Mouse (Mus musculus): ENCODE measurements around the gene Gm49486. TPM values are rescaled to one million over a fixed set of nuclear protein-coding genes. Genes with fewer than 3 reads are reported as not detected.
A peak's percentile ranks its signal among the peaks of the same experiment; 100 is the strongest.

Gene Gm49486
- polyA plus RNA-seq, 1 experiment: not detected

DNA sequence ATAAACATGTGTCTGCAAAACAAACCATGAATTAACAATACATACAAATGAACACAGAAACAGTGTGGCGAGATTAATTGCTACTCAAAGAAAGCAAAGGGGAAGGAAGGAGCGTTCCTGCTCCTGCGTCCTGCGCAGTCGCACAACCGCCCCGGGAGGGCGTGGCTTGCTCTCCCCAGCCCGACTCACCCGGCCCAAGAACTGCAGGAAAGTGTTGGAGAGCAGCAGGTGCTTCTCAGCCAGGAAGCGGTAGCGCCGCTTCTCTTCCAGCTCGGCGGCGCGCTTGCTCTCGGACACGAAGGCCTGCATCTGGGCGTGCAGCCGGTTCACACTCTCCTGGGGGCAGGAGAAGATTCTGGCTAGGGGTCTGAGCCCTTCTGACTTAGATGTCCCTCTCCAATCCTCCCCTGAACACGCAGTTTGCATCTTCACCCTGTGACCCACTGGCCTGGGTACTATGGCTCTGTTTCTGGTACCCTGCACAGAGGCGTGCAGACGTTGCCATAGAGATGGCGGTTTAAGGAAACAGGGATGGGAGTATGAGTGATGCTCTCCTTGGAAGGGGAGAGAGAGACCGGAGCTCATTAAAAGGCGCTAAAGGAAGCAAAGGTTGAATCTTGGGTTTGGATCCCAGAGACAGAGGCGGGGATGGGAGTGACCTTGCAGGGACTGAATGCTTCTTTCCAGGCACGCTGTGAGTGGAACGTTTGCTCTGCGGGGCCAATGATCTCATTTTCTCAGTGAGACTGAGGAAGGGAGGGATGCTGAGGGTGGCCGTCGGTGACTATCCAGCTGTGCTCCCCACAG, 41.3 kb downstream of the Gm49486 start:
- Histone ChIP-seq H3K27ac (ENCODE audit: control insufficient read depth, insufficient read depth, low read depth, low read length, poor library complexity) (no peak overlapping the region), H3K4me3 (replicated peaks; ENCODE audit: control insufficient read depth, low read depth, low read length) (peak overlapping the region; percentile 25), H3K4me1 (ENCODE audit: control insufficient read depth, insufficient read depth, low read length) (peaks cover 4% of the 10 kb centered on the region)
- 2% methylated on average over 33 of the region's 33 CpGs for WGBS
- TF ChIP-seq POLR2A (IDR thresholded peaks at IDR 0.05; ENCODE audit: borderline replicate concordance, control insufficient read depth, low read depth, low read length) (peak; percentile 69; the same call in 1 of the 2 replicates), CTCF (IDR thresholded peaks at IDR 0.05; ENCODE audit: control insufficient read depth, insufficient read depth, low read length) (no peak)

DNA sequence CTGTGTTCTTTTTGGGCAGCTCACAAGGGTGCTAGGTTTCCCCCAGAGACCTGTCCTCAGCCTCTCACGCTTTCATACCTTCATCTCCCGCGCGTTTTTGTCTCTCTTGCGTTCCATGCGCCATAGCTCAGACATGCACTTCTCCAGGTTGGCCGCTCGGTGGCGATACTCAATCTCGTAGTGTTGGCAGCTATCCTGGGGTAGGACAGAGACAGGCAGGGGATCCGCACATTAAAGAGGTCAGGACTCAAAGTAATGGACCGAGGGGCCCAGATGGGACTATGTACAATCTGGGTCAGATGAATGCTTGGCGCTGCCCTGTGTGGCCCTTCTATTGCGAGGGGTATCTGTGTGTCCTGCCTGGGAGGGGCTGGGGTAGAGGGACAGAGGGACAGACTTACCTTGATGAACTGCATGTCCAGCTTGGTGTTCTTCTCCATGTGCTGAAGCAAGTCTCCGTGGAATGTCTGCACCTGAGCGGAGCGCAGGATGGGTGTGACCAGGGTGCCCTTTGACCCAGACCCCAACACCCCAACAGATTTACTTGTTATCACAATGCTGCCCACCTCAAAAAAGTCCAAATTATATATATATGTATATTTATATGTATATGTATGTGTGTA, 42.0 kb downstream of the Gm49486 start:
- H3K4me1 ChIP-seq (ENCODE audit: control insufficient read depth, insufficient read depth, low read length): peaks cover 4% of the 10 kb centered on the region
- H3K27ac ChIP-seq (ENCODE audit: control insufficient read depth, insufficient read depth, low read depth, low read length, poor library complexity): no peak overlapping the region
- WGBS: 20% methylated on average over 17 of the region's 17 CpGs
- H3K4me3 ChIP-seq (replicated peaks; ENCODE audit: control insufficient read depth, low read depth, low read length): no peak overlapping the region
- TF ChIP-seq CTCF (IDR thresholded peaks at IDR 0.05; ENCODE audit: control insufficient read depth, insufficient read depth, low read length) (peak; percentile 66; the same call in 1 of the 2 replicates), POLR2A (IDR thresholded peaks at IDR 0.05; ENCODE audit: borderline replicate concordance, control insufficient read depth, low read depth, low read length) (no peak)

DNA sequence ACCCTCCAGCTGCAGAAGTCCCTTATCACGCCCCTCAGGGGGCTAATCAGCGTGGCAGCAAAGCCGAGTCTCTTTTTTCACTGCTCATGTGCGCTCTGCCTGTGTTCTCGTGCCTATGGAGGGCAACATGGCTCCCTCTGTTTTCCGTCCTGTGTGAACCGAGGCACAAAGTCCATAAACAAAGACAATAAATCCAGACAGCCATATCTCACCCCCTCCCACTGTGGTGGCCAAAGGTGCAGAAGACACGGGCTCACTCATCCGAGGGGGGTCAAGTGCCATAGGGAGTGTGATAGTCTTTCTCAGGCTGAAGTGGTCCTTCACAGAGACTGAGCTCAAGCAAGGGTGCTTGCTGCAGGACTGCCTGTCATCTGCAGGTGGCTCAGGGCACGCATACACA, 43.8 kb downstream of the Gm49486 start:
- Histone ChIP-seq H3K4me1 (ENCODE audit: control insufficient read depth, insufficient read depth, low read length) (peaks cover 4% of the 10 kb centered on the region), H3K4me3 (replicated peaks; ENCODE audit: control insufficient read depth, low read depth, low read length) (no peak overlapping the region), H3K27ac (ENCODE audit: control insufficient read depth, insufficient read depth, low read depth, low read length, poor library complexity) (no peak overlapping the region)
- TF ChIP-seq POLR2A (IDR thresholded peaks at IDR 0.05; ENCODE audit: borderline replicate concordance, control insufficient read depth, low read depth, low read length) (no peak), CTCF (IDR thresholded peaks at IDR 0.05; ENCODE audit: control insufficient read depth, insufficient read depth, low read length) (no peak)
- 73% methylated on average over 10 of the region's 10 CpGs for WGBS

DNA sequence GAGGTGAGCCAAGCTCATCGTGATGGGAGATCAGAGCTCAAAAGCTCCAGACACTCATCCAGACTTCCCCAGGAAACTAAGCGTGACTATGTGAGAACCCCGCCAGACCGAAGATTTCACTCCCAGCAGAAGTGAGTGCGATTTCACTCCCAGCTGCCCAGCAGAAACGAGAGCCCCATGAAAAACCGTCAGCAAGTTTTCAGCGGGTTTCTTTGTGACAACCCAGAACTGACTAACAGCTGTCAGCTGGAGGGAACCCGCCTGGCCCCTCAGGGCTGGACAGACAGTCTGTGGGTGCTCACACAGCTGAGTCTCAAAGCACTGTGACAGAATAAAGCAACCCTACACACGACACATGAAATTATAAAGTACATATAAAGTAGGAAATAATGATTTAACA, 48.5 kb downstream of the Gm49486 start:
- no peak overlapping the region for H3K4me3 ChIP-seq (replicated peaks; ENCODE audit: control insufficient read depth, low read depth, low read length)
- TF ChIP-seq CTCF (IDR thresholded peaks at IDR 0.05; ENCODE audit: control insufficient read depth, insufficient read depth, low read length): no peak
- no peak for TF ChIP-seq POLR2A (IDR thresholded peaks at IDR 0.05; ENCODE audit: borderline replicate concordance, control insufficient read depth, low read depth, low read length)
- no peak overlapping the region for H3K27ac ChIP-seq (ENCODE audit: control insufficient read depth, insufficient read depth, low read depth, low read length, poor library complexity)
- WGBS: 67% methylated on average over 10 of the region's 10 CpGs
- no peaks in the 10 kb centered on the region; the same call in 1 of the 2 replicates for H3K4me1 ChIP-seq (ENCODE audit: control insufficient read depth, insufficient read depth, low read length)

DNA sequence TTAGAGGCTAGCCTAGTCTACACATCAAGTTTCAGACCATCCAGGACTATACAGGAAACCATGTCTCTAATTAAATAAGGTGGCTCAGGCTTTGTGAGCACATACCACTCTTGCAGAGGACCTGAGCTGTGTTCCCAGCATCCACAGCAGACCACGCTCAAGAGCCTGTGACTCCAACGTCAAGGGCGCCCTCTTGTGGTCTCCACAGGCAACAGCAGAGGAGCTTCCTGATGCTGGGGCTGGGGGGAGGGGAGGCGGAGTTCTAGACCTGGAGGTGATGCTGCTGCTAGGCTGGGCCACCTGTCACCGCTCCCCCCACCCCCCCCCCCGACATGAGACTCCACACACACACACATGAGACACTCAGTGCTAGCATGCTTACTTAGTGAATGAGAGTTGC, 51.0 kb downstream of the Gm49486 start:
- WGBS: 45% methylated on average over 6 of the region's 6 CpGs
- Histone ChIP-seq H3K4me1 (ENCODE audit: control insufficient read depth, insufficient read depth, low read length) (no peaks in the 10 kb centered on the region; the same call in 1 of the 2 replicates), H3K4me3 (replicated peaks; ENCODE audit: control insufficient read depth, low read depth, low read length) (no peak overlapping the region), H3K27ac (ENCODE audit: control insufficient read depth, insufficient read depth, low read depth, low read length, poor library complexity) (no peak overlapping the region)
- TF ChIP-seq POLR2A (IDR thresholded peaks at IDR 0.05; ENCODE audit: borderline replicate concordance, control insufficient read depth, low read depth, low read length) (no peak), CTCF (IDR thresholded peaks at IDR 0.05; ENCODE audit: control insufficient read depth, insufficient read depth, low read length) (peak; percentile 75)

DNA sequence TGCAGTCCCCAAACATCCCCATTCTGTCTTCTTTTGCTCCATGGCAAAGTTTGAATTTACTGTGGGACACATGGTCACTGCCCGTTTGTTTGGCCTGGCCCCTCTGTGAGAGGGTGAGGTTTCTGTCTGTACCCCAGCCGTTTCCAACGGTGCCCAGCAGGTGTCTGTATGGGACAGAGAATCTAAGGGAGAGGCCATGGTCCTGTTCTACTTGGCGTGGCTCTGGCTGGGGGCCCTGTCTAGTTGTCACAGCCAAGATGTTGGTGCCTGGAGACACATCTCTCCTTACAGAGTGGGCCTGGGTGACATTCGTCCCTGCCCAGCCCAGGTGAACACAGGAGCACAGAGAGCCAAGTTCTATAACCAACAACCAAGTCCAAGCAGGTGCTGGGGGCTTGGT, 51.7 kb downstream of the Gm49486 start:
- H3K4me1 ChIP-seq (ENCODE audit: control insufficient read depth, insufficient read depth, low read length): no peaks in the 10 kb centered on the region; the same call in 1 of the 2 replicates
- no peak overlapping the region for H3K27ac ChIP-seq (ENCODE audit: control insufficient read depth, insufficient read depth, low read depth, low read length, poor library complexity)
- peak; percentile 12; the same call in 1 of the 2 replicates for TF ChIP-seq CTCF (IDR thresholded peaks at IDR 0.05; ENCODE audit: control insufficient read depth, insufficient read depth, low read length)
- no peak for TF ChIP-seq POLR2A (IDR thresholded peaks at IDR 0.05; ENCODE audit: borderline replicate concordance, control insufficient read depth, low read depth, low read length)
- WGBS: 49% methylated on average over 5 of the region's 5 CpGs
- no peak overlapping the region for H3K4me3 ChIP-seq (replicated peaks; ENCODE audit: control insufficient read depth, low read depth, low read length)

DNA sequence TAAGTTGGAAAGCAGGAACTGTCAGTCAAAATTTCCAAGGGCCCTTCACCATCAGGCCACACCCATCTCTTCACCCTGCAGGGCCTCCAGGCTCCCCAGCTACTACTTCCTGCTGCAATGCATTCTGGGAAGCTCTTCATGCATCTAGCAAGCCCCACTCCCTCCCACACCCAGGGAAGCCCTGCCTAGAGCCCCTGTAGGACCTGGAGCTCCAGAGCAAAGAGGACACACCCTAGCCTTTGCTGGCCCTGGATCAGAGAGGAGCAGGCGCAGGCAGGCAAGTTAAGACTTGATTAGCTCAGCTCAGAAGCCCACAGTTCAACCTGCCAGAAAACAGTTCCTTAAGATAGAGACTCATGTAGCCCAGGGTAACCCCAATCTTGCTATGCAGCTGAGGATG, 52.2 kb downstream of the Gm49486 start:
- WGBS: 59% methylated on average over 1 of the region's 1 CpGs
- Histone ChIP-seq H3K4me3 (replicated peaks; ENCODE audit: control insufficient read depth, low read depth, low read length) (no peak overlapping the region), H3K27ac (ENCODE audit: control insufficient read depth, insufficient read depth, low read depth, low read length, poor library complexity) (no peak overlapping the region), H3K4me1 (ENCODE audit: control insufficient read depth, insufficient read depth, low read length) (no peaks in the 10 kb centered on the region; the same call in 1 of the 2 replicates)
- TF ChIP-seq POLR2A (IDR thresholded peaks at IDR 0.05; ENCODE audit: borderline replicate concordance, control insufficient read depth, low read depth, low read length) (no peak), CTCF (IDR thresholded peaks at IDR 0.05; ENCODE audit: control insufficient read depth, insufficient read depth, low read length) (no peak)

DNA sequence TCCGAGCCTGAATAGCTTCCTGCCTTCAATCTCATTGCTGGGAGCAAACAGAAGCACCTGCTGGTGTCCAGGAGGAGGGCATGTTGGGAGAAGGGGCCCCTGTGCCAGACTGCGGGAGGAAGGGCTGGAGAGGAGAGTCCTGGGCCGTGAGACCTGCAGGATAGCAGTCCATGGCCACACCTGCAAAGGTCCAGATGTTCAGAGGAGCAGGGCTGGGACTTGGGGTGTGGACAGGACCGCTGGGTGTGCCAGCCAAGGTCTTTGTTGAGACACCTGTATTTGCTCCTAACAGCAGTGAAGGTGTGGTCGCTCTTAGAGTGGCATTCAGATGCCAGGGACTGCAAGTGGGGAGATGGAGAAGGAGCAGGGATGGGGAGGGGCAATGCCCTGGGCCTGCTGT, 53.2 kb downstream of the Gm49486 start:
- Histone ChIP-seq H3K27ac (ENCODE audit: control insufficient read depth, insufficient read depth, low read depth, low read length, poor library complexity) (no peak overlapping the region), H3K4me1 (ENCODE audit: control insufficient read depth, insufficient read depth, low read length) (no peaks in the 10 kb centered on the region; the same call in 1 of the 2 replicates)
- WGBS: 81% methylated on average over 5 of the region's 5 CpGs

More for the DNA sequence above, 53.2 kb downstream of the Gm49486 start:
- TF ChIP-seq POLR2A (IDR thresholded peaks at IDR 0.05; ENCODE audit: borderline replicate concordance, control insufficient read depth, low read depth, low read length): no peak
- TF ChIP-seq CTCF (IDR thresholded peaks at IDR 0.05; ENCODE audit: control insufficient read depth, insufficient read depth, low read length): no peak
- no peak overlapping the region for H3K4me3 ChIP-seq (replicated peaks; ENCODE audit: control insufficient read depth, low read depth, low read length)
